Mouse (Mus musculus) forebrain, embryonic 14.5 days (tissue): ENCODE results near the gene Sorbs1. TPM values are rescaled to one million over a fixed set of nuclear protein-coding genes. Genes with fewer than 3 reads are reported as not detected.

Experiments used
- ATAC-seq: fragments of 200-750 bp; cut with Nextera tagmentation; 2 replicates; pipeline ENCODE4 v1.8.0; 2017; ENCODE audit warnings: mild to moderate bottlenecking, moderate library complexity
- DNase-seq: peaks from one replicate; pipeline ENCODE4 v3.0.0-alpha.2; 2015; ENCODE audit warnings: low spot score
- H3K27ac ChIP-seq: fragments of 300-500 bp; sonication (generic); 2 replicates; pipeline ENCODE4 v1.5.1; 2014; ENCODE audit warnings: low read depth, mild to moderate bottlenecking, control low read depth, low read length, moderate library complexity
- H3K27me3 ChIP-seq: fragments of 300-500 bp; sonication (generic); replicated peaks from 2 replicates; pipeline ENCODE4 v1.6.1; 2014; ENCODE audit warnings: low read length, control low read depth, mixed read lengths; ENCODE audit not compliant: control insufficient read depth, insufficient read depth
- H3K36me3 ChIP-seq: fragments of 300-500 bp; sonication (generic); 2 replicates; pipeline ENCODE4 v1.6.1; 2014; ENCODE audit warnings: low read length, control low read depth; ENCODE audit not compliant: control insufficient read depth, insufficient read depth
- H3K4me1 ChIP-seq: fragments of 300-500 bp; sonication (generic); 2 replicates; pipeline ENCODE4 v1.6.1; 2014; ENCODE audit warnings: antibody characterized with exemption, low read length, control low read depth; ENCODE audit not compliant: control insufficient read depth, insufficient read depth
- H3K4me2 ChIP-seq: fragments of 300-500 bp; sonication (generic); 2 replicates; pipeline ENCODE4 v1.6.1; 2014; ENCODE audit warnings: mild to moderate bottlenecking, control low read depth, low read length
- H3K4me3 ChIP-seq: fragments of 300-500 bp; sonication (generic); 2 replicates; pipeline ENCODE4 v1.5.1; 2014; ENCODE audit warnings: low read depth, low read length, control low read depth
- H3K9ac ChIP-seq: fragments of 300-500 bp; sonication (generic); 2 replicates; pipeline ENCODE4 v1.6.1; 2014; ENCODE audit warnings: mild to moderate bottlenecking, low read length, control low read depth, moderate library complexity
- H3K9me3 ChIP-seq: fragments of 300-500 bp; sonication (generic); replicated peaks from 2 replicates; pipeline ENCODE4 v1.6.1; 2016; ENCODE audit warnings: low read length, control low read depth, mixed read lengths; ENCODE audit not compliant: control insufficient read depth
- WGBS: fragments of 180-500 bp; shearing (Covaris S2); extraction: QIAGEN DNeasy Blood & Tissue Kit; methylation state at CpG from one replicate; pipeline ENCODE4 v1.1.7; 2014; 5-methylcytosine and 5-hydroxymethylcytosine counted together
- polyA plus RNA-seq: library from polyadenylated mRNA; unstranded; fragments of >200 nt; fragmentation: Nextera tagmentation; extraction: Ambion mirVana; gene quantifications from 2 replicates; pipeline ENCODE4 v1.2.1, GENCODE M21; 2014

Sorbs1 gene
- polyA plus RNA-seq, 1 experiment from 2014 or later: 61.1 TPM

DNA sequence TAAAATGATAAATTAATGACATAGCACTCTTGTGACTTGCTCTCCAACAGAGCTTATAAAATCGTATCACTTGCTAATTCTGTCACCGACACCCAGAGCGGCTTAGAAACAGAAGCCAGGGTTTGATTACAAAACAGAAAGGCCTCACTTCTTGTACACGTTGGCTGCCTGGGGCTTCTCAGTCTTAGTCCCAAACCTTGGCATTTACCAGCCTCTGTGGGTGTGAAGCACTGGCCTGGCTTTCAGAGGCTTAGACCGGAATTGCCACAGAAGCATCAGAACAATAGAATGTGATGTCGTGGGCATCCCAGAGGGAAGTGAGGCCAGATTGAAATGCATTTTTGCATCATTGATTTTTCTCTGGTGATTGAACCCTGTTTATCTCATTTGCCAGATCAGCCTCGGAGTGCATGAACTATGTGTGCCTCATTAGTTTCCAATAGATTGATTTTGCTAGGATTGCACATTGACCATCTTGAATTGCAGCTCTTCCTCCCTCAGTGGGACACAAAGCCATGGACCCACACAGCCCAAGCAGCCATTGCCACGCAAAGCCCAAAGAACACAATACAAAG, 9.9 kb upstream of the Sorbs1 start:
- Histone ChIP-seq H3K9me3 (no peaks in the 10 kb centered on the region), H3K4me2 (no peak overlapping the region), H3K36me3 (no peaks in the 10 kb centered on the region), H3K27ac (no peak overlapping the region), H3K4me3 (no peak overlapping the region), H3K9ac (no peak overlapping the region), H3K27me3 (no peaks in the 10 kb centered on the region), H3K4me1 (no peaks in the 10 kb centered on the region)
- no peak for DNase-seq
- WGBS: 62% methylated on average over 8 of the region's 8 CpGs
- no peak for ATAC-seq

- ATAC-seq: no peak
- Histone ChIP-seq H3K4me2 (no peak overlapping the region), H3K4me3 (no peak overlapping the region), H3K9me3 (no peaks in the 10 kb centered on the region), H3K4me1 (no peaks in the 10 kb centered on the region), H3K27ac (no peak overlapping the region), H3K36me3 (no peaks in the 10 kb centered on the region), H3K9ac (no peak overlapping the region), H3K27me3 (no peaks in the 10 kb centered on the region)
- 90% methylated on average over 5 of the region's 5 CpGs for WGBS
- DNase-seq: no peak
Observed at GRCm38 (mm10) chr19:40520403-40520802, 6.8 kb upstream of the Sorbs1 start.

- Histone ChIP-seq H3K27me3 (no peaks in the 10 kb centered on the region), H3K27ac (no peak overlapping the region), H3K4me3 (no peak overlapping the region), H3K4me1 (no peaks in the 10 kb centered on the region), H3K9ac (no peak overlapping the region), H3K9me3 (no peaks in the 10 kb centered on the region), H3K4me2 (no peak overlapping the region), H3K36me3 (no peaks in the 10 kb centered on the region)
- no peak for DNase-seq
- no peak for ATAC-seq
- 63% methylated on average over 1 of the region's 1 CpGs for WGBS
Observed at GRCm38 (mm10) chr19:40518706-40519105, 5.1 kb upstream of the Sorbs1 start.

DNA sequence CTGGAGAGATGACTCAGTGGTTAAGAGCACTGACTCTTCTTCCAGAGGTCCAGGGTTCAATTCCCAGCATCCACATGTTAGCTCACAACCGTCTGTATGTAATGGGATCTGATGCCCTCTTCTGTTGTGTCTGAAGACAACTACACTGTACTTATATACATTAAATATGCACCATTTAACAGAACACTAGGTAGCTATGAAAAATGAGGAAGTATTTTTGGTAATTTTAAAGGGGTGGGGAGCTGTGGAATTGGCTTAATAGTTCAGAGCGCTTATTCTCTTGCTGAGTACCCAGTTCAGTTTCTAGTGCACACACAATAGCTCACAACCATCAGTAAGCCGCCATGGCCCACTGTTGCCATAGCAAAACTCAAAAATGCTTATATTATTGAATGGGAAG, 2.0 kb upstream of the Sorbs1 start:
- ATAC-seq (no peak), DNase-seq (no peak)
- Histone ChIP-seq H3K4me3 (no peak overlapping the region), H3K9me3 (no peaks in the 10 kb centered on the region), H3K4me2 (no peak overlapping the region), H3K27me3 (no peaks in the 10 kb centered on the region), H3K27ac (no peak overlapping the region), H3K4me1 (peaks cover 8% of the 10 kb centered on the region), H3K9ac (no peak overlapping the region), H3K36me3 (no peaks in the 10 kb centered on the region)
- WGBS: 97% methylated on average over 3 of the region's 3 CpGs

GRCm38 (mm10) chr19:40514376-40514775, 797 bp upstream of the Sorbs1 start:
- Histone ChIP-seq H3K36me3 (no peaks in the 10 kb centered on the region), H3K27me3 (no peaks in the 10 kb centered on the region), H3K4me3 (no peak overlapping the region), H3K27ac (no peak overlapping the region), H3K4me1 (peaks cover 12% of the 10 kb centered on the region), H3K4me2 (no peak overlapping the region), H3K9me3 (no peaks in the 10 kb centered on the region), H3K9ac (no peak overlapping the region)
- ATAC-seq (no peak), DNase-seq (no peak)
- 78% methylated on average over 7 of the region's 7 CpGs for WGBS

- peak; percentile 56 for DNase-seq
- H3K4me2 ChIP-seq: peak overlapping the region; percentile 71
- H3K4me3 ChIP-seq: peak overlapping the region; percentile 80
- H3K36me3 ChIP-seq: no peaks in the 10 kb centered on the region
- under 1% methylated on average over 34 of the region's 34 CpGs for WGBS
- ATAC-seq: peak; percentile 50
- H3K4me1 ChIP-seq: peaks cover 12% of the 10 kb centered on the region
- peak overlapping the region; percentile 88 for H3K27ac ChIP-seq
- H3K27me3 ChIP-seq: no peaks in the 10 kb centered on the region
- H3K9me3 ChIP-seq: no peaks in the 10 kb centered on the region
- H3K9ac ChIP-seq: peak overlapping the region; percentile 82
Observed at GRCm38 (mm10) chr19:40512500-40513421, 818 bp downstream of the Sorbs1 start.

- no peaks in the 10 kb centered on the region for H3K27me3 ChIP-seq
- peak overlapping the region; percentile 82 for H3K9ac ChIP-seq
- H3K4me2 ChIP-seq: peak overlapping the region; percentile 71
- no peaks in the 10 kb centered on the region for H3K9me3 ChIP-seq
- no peak for DNase-seq
- 21% methylated on average over 5 of the region's 5 CpGs for WGBS
- H3K27ac ChIP-seq: no peak overlapping the region
- H3K4me1 ChIP-seq: peaks cover 12% of the 10 kb centered on the region
- no peaks in the 10 kb centered on the region for H3K36me3 ChIP-seq
- ATAC-seq: no peak
- H3K4me3 ChIP-seq: peak overlapping the region; percentile 80
Observed at GRCm38 (mm10) chr19:40511679-40512309, 1.8 kb downstream of the Sorbs1 start.

- no peaks in the 10 kb centered on the region for H3K36me3 ChIP-seq
- H3K9ac ChIP-seq: 0 out of 2 replicates have a peak overlapping the region, but pooled peaks have one; percentile 37
- WGBS: 69% methylated on average over 8 of the region's 8 CpGs
- peaks cover 12% of the 10 kb centered on the region for H3K4me1 ChIP-seq
- H3K27me3 ChIP-seq: no peaks in the 10 kb centered on the region
- ATAC-seq (no peak), DNase-seq (no peak)
- no peak overlapping the region; the same call in 1 of the 2 replicates for H3K4me3 ChIP-seq
- H3K9me3 ChIP-seq: no peaks in the 10 kb centered on the region
- no peak overlapping the region for H3K27ac ChIP-seq
- H3K4me2 ChIP-seq: peak overlapping the region; percentile 71
Observed at GRCm38 (mm10) chr19:40511100-40511439, 2.5 kb downstream of the Sorbs1 start.
